Comparison of ENCODE assay signal across 8 mouse cellular contexts in genomic region chr17:5493809-5494208, GRCm38 (mm10). TPM values are rescaled to one million over a fixed set of nuclear protein-coding genes. Genes with fewer than 3 reads are reported as not detected.
DNase-seq lines count a peak whose midpoint lies in the region; ATAC-seq and TF ChIP-seq lines count a peak whose summit lies in the region.

No protein-coding gene starts in this region.

- H3K9me3 ChIP-seq in heart, embryonic 10.5 days: no peaks in the 10 kb centered on the region
- H3K9me3 ChIP-seq in intestine, embryonic 16.5 days (ENCODE audit: control insufficient read depth, low read length): no peaks in the 10 kb centered on the region
- no peaks in the 10 kb centered on the region for H3K9me3 ChIP-seq in lung, postnatal 0 days (ENCODE audit: low read length)
- H3K9me3 ChIP-seq in stomach, postnatal 0 days (ENCODE audit: control insufficient read depth, low read length): no peaks in the 10 kb centered on the region

- DNase-seq in heart, embryonic 10.5 days (ENCODE audit: low spot score): no peak
- no peak for DNase-seq in heart, adult 8-10 months (ENCODE audit: low spot score)
- DNase-seq in lung, postnatal 0 days (ENCODE audit: low spot score): peak; percentile 22
- no peak for DNase-seq in stomach, postnatal 0 days (ENCODE audit: low spot score)
- no peak for DNase-seq in frontal cortex, adult 2 months (ENCODE audit: extremely low spot score in 1 of 2, low spot score in 1 of 2)
- DNase-seq in layer of hippocampus, adult 9-11 months: no peak

- peak overlapping the region; percentile 89 for H3K4me3 ChIP-seq in heart, embryonic 10.5 days
- H3K4me3 ChIP-seq in embryonic fibroblast, embryonic 13.5 days (ENCODE audit: insufficient read depth, low read length): peak overlapping the region; percentile 67
- peak overlapping the region; percentile 65 for H3K4me3 ChIP-seq in intestine, embryonic 16.5 days (ENCODE audit: low read length)
- H3K4me3 ChIP-seq in lung, postnatal 0 days (ENCODE audit: low read depth, low read length): peak overlapping the region; percentile 72
- peak overlapping the region; percentile 74 for H3K4me3 ChIP-seq in stomach, postnatal 0 days (ENCODE audit: low read depth, low read length)

- no peak for TF ChIP-seq POLR2A in embryonic fibroblast, embryonic 13.5 days (IDR thresholded peaks at IDR 0.05; ENCODE audit: low read depth, low read length)

- no peaks in the 10 kb centered on the region for H3K36me3 ChIP-seq in heart, embryonic 10.5 days
- no peaks in the 10 kb centered on the region for H3K36me3 ChIP-seq in intestine, embryonic 16.5 days (ENCODE audit: control insufficient read depth, insufficient read depth, low read length)
- H3K36me3 ChIP-seq in lung, postnatal 0 days (ENCODE audit: insufficient read depth, low read length): no peaks in the 10 kb centered on the region
- H3K36me3 ChIP-seq in stomach, postnatal 0 days (ENCODE audit: control insufficient read depth, insufficient read depth, low read length): no peaks in the 10 kb centered on the region

- peak overlapping the region; percentile 99 for H3K4me2 ChIP-seq in intestine, embryonic 16.5 days (ENCODE audit: low read depth, low read length)
- peak overlapping the region; percentile 100 for H3K4me2 ChIP-seq in lung, postnatal 0 days (replicated peaks; ENCODE audit: low read depth, low read length)
- H3K4me2 ChIP-seq in stomach, postnatal 0 days (replicated peaks; ENCODE audit: low read depth): peak overlapping the region; percentile 99

- peak overlapping the region; percentile 77 for H3K9ac ChIP-seq in intestine, embryonic 16.5 days (ENCODE audit: low read depth, low read length)
- peak overlapping the region; percentile 65; the same call in 1 of the 2 replicates for H3K9ac ChIP-seq in lung, postnatal 0 days (replicated peaks; ENCODE audit: low read depth)
- H3K9ac ChIP-seq in stomach, postnatal 0 days (ENCODE audit: low read length): peak overlapping the region; percentile 73; the same call in 1 of the 2 replicates

- H3K4me1 ChIP-seq in heart, embryonic 10.5 days: peaks cover 23% of the 10 kb centered on the region
- no peaks in the 10 kb centered on the region; the same call in 1 of the 2 replicates for H3K4me1 ChIP-seq in embryonic fibroblast, embryonic 13.5 days (ENCODE audit: control insufficient read depth, insufficient read depth, low read length)
- 0 out of 2 replicates have a peak, but pooled peaks cover 7% of the 10 kb centered on the region for H3K4me1 ChIP-seq in intestine, embryonic 16.5 days (ENCODE audit: control insufficient read depth, insufficient read depth, low read length)
- H3K4me1 ChIP-seq in lung, postnatal 0 days (ENCODE audit: insufficient read depth, low read depth, low read length): 0 out of 2 replicates have a peak, but pooled peaks cover 5% of the 10 kb centered on the region
- no peaks in the 10 kb centered on the region for H3K4me1 ChIP-seq in stomach, postnatal 0 days (replicated peaks; ENCODE audit: control insufficient read depth, insufficient read depth)

- TF ChIP-seq CTCF in embryonic fibroblast, embryonic 13.5 days (IDR thresholded peaks at IDR 0.05; ENCODE audit: borderline replicate concordance, insufficient read depth, low read length): no peak
- no peak for TF ChIP-seq CTCF in lung, postnatal 0 days (IDR thresholded peaks at IDR 0.05)
- TF ChIP-seq CTCF in stomach, postnatal 0 days (IDR thresholded peaks at IDR 0.05; ENCODE audit: low read depth): no peak

- ATAC-seq in intestine, embryonic 16.5 days: no peak
- ATAC-seq in lung, postnatal 0 days: no peak
- no peak for ATAC-seq in stomach, postnatal 0 days (ENCODE audit: low FRiP score, low TSS enrichment)

- peak overlapping the region; percentile 91; the same call in 1 of the 2 replicates for H3K27ac ChIP-seq in heart, embryonic 10.5 days
- H3K27ac ChIP-seq in embryonic fibroblast, embryonic 13.5 days (ENCODE audit: insufficient read depth, low read length): no peak overlapping the region
- H3K27ac ChIP-seq in intestine, embryonic 16.5 days (ENCODE audit: low read length): no peak overlapping the region
- no peak overlapping the region for H3K27ac ChIP-seq in lung, postnatal 0 days (ENCODE audit: low read length)
- H3K27ac ChIP-seq in stomach, postnatal 0 days (replicated peaks): no peak overlapping the region

- WGBS in heart, embryonic 10.5 days: 21% methylated on average over 4 of the region's 4 CpGs
- 18% methylated on average over 4 of the region's 4 CpGs for WGBS in intestine, embryonic 16.5 days
- 24% methylated on average over 4 of the region's 4 CpGs for WGBS in lung, postnatal 0 days
- 24% methylated on average over 4 of the region's 4 CpGs for WGBS in stomach, postnatal 0 days

- no peak for TF ChIP-seq EP300 in lung, postnatal 0 days (IDR thresholded peaks at IDR 0.05)
- no peak for TF ChIP-seq EP300 in stomach, postnatal 0 days (optimal IDR thresholded peaks at IDR 0.05)

- H3K27me3 ChIP-seq in heart, embryonic 10.5 days (ENCODE audit: insufficient read depth, poor library complexity, severe bottlenecking): peaks cover 49% of the 10 kb centered on the region
- peaks cover 2% of the 10 kb centered on the region; the same call in 1 of the 2 replicates for H3K27me3 ChIP-seq in intestine, embryonic 16.5 days (replicated peaks; ENCODE audit: control insufficient read depth, insufficient read depth, low read length)
- no peaks in the 10 kb centered on the region for H3K27me3 ChIP-seq in lung, postnatal 0 days (replicated peaks; ENCODE audit: insufficient read depth, low read length)
- H3K27me3 ChIP-seq in stomach, postnatal 0 days (ENCODE audit: control insufficient read depth, insufficient read depth, low read length): no peaks in the 10 kb centered on the region

RNA-seq across cellular contexts. Expression of gene Zdhhc14, which starts 1.5 kb away (rescaled TPM):
- 1.2 and 1.6 TPM in 2 replicates for polyA plus RNA-seq in heart, embryonic 10.5 days (2016; fragmentation: Nextera tagmentation; extraction: Ambion mirVana)
- 1 to 10 TPM; 4.4 to 5.6 (median 5.0) TPM for total RNA-seq in heart, adult 8-10 months (2022)
- 2.2 and 3.0 TPM in 2 replicates for polyA plus RNA-seq in embryonic fibroblast, embryonic 13.5 days (2011; ENCODE audit: insufficient read length, low read depth, missing spikeins)
- polyA plus RNA-seq in intestine, embryonic 16.5 days (2015; fragmentation: Nextera tagmentation; extraction: Ambion mirVana): 0.48 and 0.83 TPM in 2 replicates
- 4.2 and 4.6 TPM in 2 replicates for polyA plus RNA-seq in lung, postnatal 0 days (2015; fragmentation: Nextera tagmentation; extraction: Ambion mirVana)
- polyA plus RNA-seq in stomach, postnatal 0 days (2015; fragmentation: Nextera tagmentation; extraction: Ambion mirVana): 1.7 and 2.2 TPM in 2 replicates
- polyA plus RNA-seq in frontal cortex, adult 2 months (2012; rRNA removed): 13.1 and 19.0 TPM in 2 replicates

RNA-seq across cellular contexts. Expression of gene Tmem242, which starts 53.8 kb away (rescaled TPM):
- polyA plus RNA-seq in heart, embryonic 10.5 days (2016; fragmentation: Nextera tagmentation; extraction: Ambion mirVana): 89.6 and 117 TPM in 2 replicates
- total RNA-seq in heart, adult 8-10 months (2022): 100 to 1,000 TPM; 163 to 170 (median 167) TPM
- 71.1 and 72.9 TPM in 2 replicates for polyA plus RNA-seq in embryonic fibroblast, embryonic 13.5 days (2011; ENCODE audit: insufficient read length, low read depth, missing spikeins)
- polyA plus RNA-seq in intestine, embryonic 16.5 days (2015; fragmentation: Nextera tagmentation; extraction: Ambion mirVana): 121 and 132 TPM in 2 replicates
- 84.3 and 89.0 TPM in 2 replicates for polyA plus RNA-seq in lung, postnatal 0 days (2015; fragmentation: Nextera tagmentation; extraction: Ambion mirVana)
- 101 TPM in 2 replicates for polyA plus RNA-seq in stomach, postnatal 0 days (2015; fragmentation: Nextera tagmentation; extraction: Ambion mirVana)
- polyA plus RNA-seq in frontal cortex, adult 2 months (2012; rRNA removed): 40.9 and 41.2 TPM in 2 replicates
